Mouse (Mus musculus): Measurements from ENCODE around the gene Gm28308.

DNA sequence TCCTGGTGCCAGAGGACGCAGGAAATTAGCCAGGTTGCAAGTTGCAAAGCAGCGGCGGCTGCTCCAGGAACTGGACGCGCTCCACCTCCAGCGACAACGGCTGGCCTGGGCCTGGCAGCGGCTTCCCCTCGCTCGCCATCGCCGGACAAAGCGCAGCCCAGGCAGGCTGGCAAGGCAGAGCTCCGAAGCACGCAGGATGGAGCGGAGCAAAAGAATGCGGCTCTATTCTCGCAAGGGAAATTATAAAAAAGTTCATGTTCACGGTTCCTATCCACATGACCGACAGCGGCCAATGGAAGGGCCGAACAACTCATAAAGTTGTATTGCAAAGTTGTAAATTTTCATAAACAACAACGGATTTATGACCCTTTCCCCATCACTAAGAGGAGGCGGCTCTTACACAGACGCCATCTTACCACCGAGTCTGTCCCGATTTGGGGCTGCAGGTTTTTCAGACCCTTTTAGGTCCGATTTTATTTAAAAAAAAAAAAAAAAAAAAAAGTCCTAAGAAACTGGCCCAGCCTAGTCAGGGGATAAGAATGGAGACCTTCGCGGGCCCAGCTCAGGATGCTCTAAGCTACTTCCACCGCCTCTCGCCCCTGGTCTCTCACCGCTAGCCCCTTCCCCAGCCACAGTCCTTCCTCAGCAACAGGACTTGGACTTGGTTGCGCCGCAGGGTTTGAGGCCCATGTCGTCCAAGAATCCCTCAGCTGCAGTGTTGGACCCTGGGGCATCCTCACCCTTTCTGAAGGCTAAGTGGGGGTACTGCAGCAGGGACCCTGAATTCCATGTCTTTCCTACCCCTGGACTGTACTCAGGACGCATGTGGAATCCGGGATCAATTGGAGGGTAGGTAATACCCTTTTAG is at the start of gene Gm28308, which contains the start of gene Hoxa3:
- TF ChIP-seq POLR2A (IDR thresholded peaks at IDR 0.05; ENCODE audit: extremely low read depth, insufficient read depth, low read length): no peak
- no peak for TF ChIP-seq CTCF (IDR thresholded peaks at IDR 0.05; ENCODE audit: extremely low read depth, insufficient read depth, low read length)
